ENCODE assay signal across 8 mouse cellular contexts in genomic region chr2:115860600-115861347, GRCm38 (mm10).
A peak's percentile ranks its signal among the peaks of the same experiment; 100 is the strongest.
DNase-seq lines count a peak whose midpoint lies in the region; TF ChIP-seq lines count a peak whose summit lies in the region.

No protein-coding gene starts in this region.

- no peaks in the 10 kb centered on the region for H3K9me3 ChIP-seq in E14TG2a.4 (ENCODE audit: low read length)

- H3K27me3 ChIP-seq in E14TG2a.4 (ENCODE audit: insufficient read depth, low read length), result peaks cover 71% of the 10 kb centered on the region
- peaks cover 6% of the 10 kb centered on the region; the same call in 1 of the 2 replicates for H3K27me3 ChIP-seq in kidney, adult 2 months (replicated peaks; ENCODE audit: control insufficient read depth, insufficient read depth, low read length)

- no peak for TF ChIP-seq CTCF in E14TG2a.4 (conservative IDR thresholded peaks at IDR 0.05; ENCODE audit: low read length)
- TF ChIP-seq CTCF in kidney, adult 2 months (conservative IDR thresholded peaks at IDR 0.05; ENCODE audit: insufficient read depth, insufficient read length, low read depth, low read length), result no peak

- WGBS in kidney, adult 2 months, result 22% methylated on average over 25 of the region's 25 CpGs

- no peaks in the 10 kb centered on the region for H3K36me3 ChIP-seq in E14TG2a.4 (ENCODE audit: insufficient read depth, low read length)
- H3K36me3 ChIP-seq in kidney, adult 2 months (ENCODE audit: control insufficient read depth, insufficient read depth, low read length), result no peaks in the 10 kb centered on the region

- TF ChIP-seq POLR2A in kidney, adult 2 months (IDR thresholded peaks at IDR 0.05; ENCODE audit: low read depth, low read length), result no peak

- peak overlapping the region; percentile 52 for H3K4me3 ChIP-seq in E14TG2a.4 (replicated peaks; ENCODE audit: low read length)
- H3K4me3 ChIP-seq in kidney, adult 2 months (ENCODE audit: insufficient read depth, low read depth, low read length), result peak overlapping the region; percentile 21

- peak; percentile 63 to 76 for DNase-seq in adrenal gland, postnatal 36 days
- DNase-seq in heart, adult 8-10 months (ENCODE audit: low spot score), result peak; percentile 45
- peak; percentile 52 for DNase-seq in kidney, adult 2 months
- DNase-seq in lung, postnatal 14 days, result peak; percentile 23
- DNase-seq in yolk sac, embryonic 10.5 days (ENCODE audit: low spot score), result peak; percentile 54
- no peak for DNase-seq in spleen, postnatal 10 days (ENCODE audit: low spot score in 2 of 2)
- DNase-seq in urinary bladder, adult 2 months (ENCODE audit: low spot score), result no peak

- H3K4me1 ChIP-seq in E14TG2a.4 (replicated peaks; ENCODE audit: low read depth, low read length), result peaks cover 45% of the 10 kb centered on the region
- H3K4me1 ChIP-seq in kidney, adult 2 months (ENCODE audit: control insufficient read depth, insufficient read depth, low read length), result peaks cover 3% of the 10 kb centered on the region; the same call in 1 of the 2 replicates

- peak overlapping the region; percentile 15 for H3K27ac ChIP-seq in kidney, adult 2 months (ENCODE audit: insufficient read depth, low read depth, low read length)

Comparison
In these comparisons a context has a peak if more than half of its experiments do, and no peak if none do; other contexts are left out.
1. DNase-seq: peak in adrenal gland, postnatal 36 days (2 of 2), heart, adult 8-10 months (single experiment), kidney, adult 2 months (single experiment), lung, postnatal 14 days (single experiment) and yolk sac, embryonic 10.5 days (single experiment); none in spleen, postnatal 10 days (0 of 2) and urinary bladder, adult 2 months (single experiment).